Mouse (Mus musculus) cerebellum, adult 9-10 months (tissue): Measurements from ENCODE around the gene BC029722.
"Not testable (repeated sequence)": the region's sequence is repeated elsewhere in the genome, so short reads cannot be mapped to it uniquely, and the experiment has no call there.

Experiments
- DNase-seq: peaks from one replicate; pipeline ENCODE4 v3.0.0; 2022

The BC029722 gene

GRCm38 (mm10) chr2:155819392-155819448, at the start of gene BC029722:
BC029722 (minus strand) TSS chr2:155819426.
- no peak for DNase-seq

GRCm38 (mm10) chr2:155868320-155868719, 49.1 kb upstream of the BC029722 start:
- no peak for DNase-seq

GRCm38 (mm10) chr2:155863301-155863867, 44.2 kb upstream of the BC029722 start:
- no peak for DNase-seq

- DNase-seq, result no peak
Observed at GRCm38 (mm10) chr2:155862573-155863300, 43.5 kb upstream of the BC029722 start.

- DNase-seq, result no peak
Observed at GRCm38 (mm10) chr2:155861581-155861980, 42.4 kb upstream of the BC029722 start.

- DNase-seq, result no peak
Observed at GRCm38 (mm10) chr2:155860102-155860501, 40.9 kb upstream of the BC029722 start.

- DNase-seq, result no peak
Observed at GRCm38 (mm10) chr2:155852536-155852935, 33.3 kb upstream of the BC029722 start.

- no peak for DNase-seq
Observed at GRCm38 (mm10) chr2:155850120-155850519, 30.9 kb upstream of the BC029722 start.

- no peak for DNase-seq
Observed at GRCm38 (mm10) chr2:155849464-155849863, 30.2 kb upstream of the BC029722 start.

- peak; percentile 86 for DNase-seq
Observed at GRCm38 (mm10) chr2:155848291-155848690, 29.1 kb upstream of the BC029722 start.

GRCm38 (mm10) chr2:155846930-155847329, 27.7 kb upstream of the BC029722 start:
- DNase-seq, result no peak

- DNase-seq, result no peak
Observed at GRCm38 (mm10) chr2:155838961-155839360, 19.7 kb upstream of the BC029722 start.

GRCm38 (mm10) chr2:155837961-155838360, 18.7 kb upstream of the BC029722 start:
- no peak for DNase-seq

GRCm38 (mm10) chr2:155834732-155835131, 15.5 kb upstream of the BC029722 start, which contains the start of gene Fam83c:
Fam83c (minus strand) TSS chr2:155834854.
- DNase-seq, result no peak

- DNase-seq, result not testable (repeated sequence)
Observed at GRCm38 (mm10) chr2:155832087-155832486, 12.9 kb upstream of the BC029722 start.

- peak; percentile 23 for DNase-seq
Observed at GRCm38 (mm10) chr2:155831302-155831701, 12.1 kb upstream of the BC029722 start.

- no peak for DNase-seq
Observed at GRCm38 (mm10) chr2:155830841-155831240, 11.6 kb upstream of the BC029722 start.

- DNase-seq, result peak; percentile 88
Observed at GRCm38 (mm10) chr2:155826630-155827424, 7.6 kb upstream of the BC029722 start, which contains the start of gene Eif6. Eif6 (minus strand) TSS chr2:155826925.

- DNase-seq, result peak; percentile 29
Observed at GRCm38 (mm10) chr2:155825904-155826629, 6.8 kb upstream of the BC029722 start.

- peak; percentile 29 for DNase-seq
Observed at GRCm38 (mm10) chr2:155823722-155824121, 4.5 kb upstream of the BC029722 start.

- DNase-seq, result peak; percentile 31
Observed at GRCm38 (mm10) chr2:155820779-155821178, 1.6 kb upstream of the BC029722 start.

- peak; percentile 59 for DNase-seq
Observed at GRCm38 (mm10) chr2:155819449-155820251, 424 bp upstream of the BC029722 start.
